ENCODE assay signal across 9 mouse cellular contexts in genomic region chr1:35388181-35388580, GRCm38 (mm10).
A peak's percentile ranks its signal among the peaks of the same experiment; 100 is the strongest.
DNase-seq lines count a peak whose midpoint lies in the region; ATAC-seq and TF ChIP-seq lines count a peak whose summit lies in the region.
"Had no signal": no experiment of that assay in that cellular context is flagged by ENCODE, and none has a peak within 500 bp of the region (broad histone marks: within the 10 kb centered on the region; RNA-seq: fewer than 3 reads in every experiment).

No protein-coding gene starts in this region.

- no peaks in the 10 kb centered on the region for H3K27me3 ChIP-seq in neural tube, embryonic 15.5 days (replicated peaks)
- no peaks in the 10 kb centered on the region for H3K27me3 ChIP-seq in small intestine, adult 2 months (ENCODE audit: control insufficient read depth, insufficient read depth, low read length)

- no peak overlapping the region for H3K9ac ChIP-seq in neural tube, embryonic 15.5 days (replicated peaks)

- H3K4me1 ChIP-seq in neural tube, embryonic 15.5 days: peaks cover 11% of the 10 kb centered on the region
- no peaks in the 10 kb centered on the region for H3K4me1 ChIP-seq in small intestine, adult 2 months (ENCODE audit: control insufficient read depth, insufficient read depth, insufficient read length, low read length)

- DNase-seq in neural tube, embryonic 10.5 days (ENCODE audit: extremely low spot score, low spot score): peak; percentile 56
- peak; percentile 7 for DNase-seq in adrenal gland, adult 8-10 months
- DNase-seq in induced T-regulatory cell, adult 2 months (ENCODE audit: low read depth): peak; percentile 33
- DNase-seq in left cerebral cortex, postnatal 4 days: peak; percentile 64
- no peak for DNase-seq in Muller cell, postnatal 12 days (ENCODE audit: inconsistent ontology term)

- no peak overlapping the region for H3K27ac ChIP-seq in neural tube, embryonic 15.5 days (replicated peaks)
- no peak overlapping the region for H3K27ac ChIP-seq in small intestine, adult 2 months (ENCODE audit: insufficient read depth, low read depth, low read length)

- 20% methylated on average over 6 of the region's 6 CpGs for WGBS in neural tube, embryonic 15.5 days
- WGBS in small intestine, adult 2 months: 33% methylated on average over 6 of the region's 6 CpGs

- no peaks in the 10 kb centered on the region for H3K9me3 ChIP-seq in neural tube, embryonic 15.5 days (replicated peaks)

- no peak for ATAC-seq in neural tube, embryonic 15.5 days (ENCODE audit: low FRiP score)
- ATAC-seq in common myeloid progenitor, adult 5-6 weeks (replicated peaks; ENCODE audit: low read depth, poor library complexity, severe bottlenecking): peak; percentile 66

- H3K4me3 ChIP-seq in neural tube, embryonic 15.5 days (replicated peaks): no peak overlapping the region
- H3K4me3 ChIP-seq in small intestine, adult 2 months (ENCODE audit: low read depth, low read length): no peak overlapping the region
- H3K4me3 ChIP-seq: myocyte had no signal

- TF ChIP-seq CTCF in small intestine, adult 2 months (IDR thresholded peaks at IDR 0.05; ENCODE audit: extremely low read depth, insufficient read length, insufficient replicate concordance, low read depth, low read length): peak; percentile 43; the same call in 1 of the 2 replicates

- intact Hi-C loops in left cerebral cortex, postnatal 4 days (cut with DNase I): no loop called here

- no peak overlapping the region for H3K4me2 ChIP-seq in neural tube, embryonic 15.5 days

- H3K36me3 ChIP-seq in neural tube, embryonic 15.5 days: no peaks in the 10 kb centered on the region
- H3K36me3 ChIP-seq in small intestine, adult 2 months (ENCODE audit: control insufficient read depth, insufficient read depth, low read length): no peaks in the 10 kb centered on the region

- TF ChIP-seq POLR2A in small intestine, adult 2 months (IDR thresholded peaks at IDR 0.05; ENCODE audit: low read depth, low read length): no peak
